Mouse (Mus musculus) kidney, postnatal 0 days (tissue): ENCODE results near the gene Gm17651. TPM values are rescaled to one million over a fixed set of nuclear protein-coding genes. Genes with fewer than 3 reads are reported as not detected.
A peak's percentile ranks its signal among the peaks of the same experiment; 100 is the strongest.

Source experiments
- ATAC-seq: fragments of 200-750 bp; cut with Nextera tagmentation; replicated peaks from 2 replicates; pipeline ENCODE4 v1.8.0; 2017; ENCODE audit warnings: low read depth, moderate number of reproducible peaks, moderate TSS enrichment, moderate library complexity; ENCODE audit not compliant: low FRiP score
- DNase-seq: peaks from one replicate; pipeline ENCODE4 v3.0.0-alpha.2; 2016; ENCODE audit warnings: low spot score
- H3K27ac ChIP-seq: fragments of 300-500 bp; sonication (generic); 2 replicates; pipeline ENCODE4 v1.5.1; 2014; ENCODE audit warnings: mild to moderate bottlenecking
- H3K27me3 ChIP-seq: fragments of 300-500 bp; sonication (generic); 2 replicates; pipeline ENCODE4 v1.6.1; 2014; ENCODE audit warnings: low read length, mixed read lengths; ENCODE audit not compliant: insufficient read depth
- H3K36me3 ChIP-seq: fragments of 300-500 bp; sonication (generic); 2 replicates; pipeline ENCODE4 v1.6.1; 2014; ENCODE audit warnings: low read length, mixed read lengths; ENCODE audit not compliant: insufficient read depth
- H3K4me1 ChIP-seq: fragments of 300-500 bp; sonication (generic); replicated peaks from 2 replicates; pipeline ENCODE4 v1.6.1; 2014; ENCODE audit warnings: antibody characterized with exemption, low read length, mixed read lengths; ENCODE audit not compliant: insufficient read depth
- H3K4me2 ChIP-seq: fragments of 300-500 bp; sonication (generic); 2 replicates; pipeline ENCODE4 v1.6.1; 2014; ENCODE audit warnings: mild to moderate bottlenecking, low read length, moderate library complexity, mixed read lengths
- H3K4me3 ChIP-seq: fragments of 300-500 bp; sonication (generic); replicated peaks from 2 replicates; pipeline ENCODE4 v1.5.1; 2014; ENCODE audit warnings: low read depth, low read length
- H3K9ac ChIP-seq: fragments of 300-500 bp; sonication (generic); 2 replicates; pipeline ENCODE4 v1.6.1; 2014; ENCODE audit warnings: low read depth, low read length
- H3K9me3 ChIP-seq: fragments of 300-500 bp; sonication (generic); replicated peaks from 2 replicates; pipeline ENCODE4 v1.6.1; 2016; ENCODE audit warnings: low read length, inconsistent platforms, mixed read lengths
- CTCF ChIP-seq: IDR thresholded peaks from 2 replicates; pipeline ENCODE4 v1.5.1; 2016; ENCODE audit warnings: antibody characterized with exemption, low read depth, mild to moderate bottlenecking, moderate library complexity
- WGBS: fragments of 180-500 bp; shearing (Covaris S2); extraction: QIAGEN DNeasy Blood & Tissue Kit; methylation state at CpG from one replicate; pipeline ENCODE4 v1.1.7; 2014; 5-methylcytosine and 5-hydroxymethylcytosine counted together
- microRNA-seq: library from miRNA; unstranded; fragments of <30 nt; microRNA quantifications from one replicate; pipeline ENCODE4, GENCODE M21; 2016
- polyA plus RNA-seq: library from polyadenylated mRNA; unstranded; fragments of >200 nt; fragmentation: Nextera tagmentation; extraction: Ambion mirVana; gene quantifications from 2 replicates; pipeline ENCODE4 v1.2.1, GENCODE M21; 2015

Gene Gm17651
- polyA plus RNA-seq, 1 experiment from 2014 or later = not detected

GRCm38 (mm10) chr3:97628391-97629001 is 46.0 kb downstream of the Gm17651 start, which contains the start of gene Fmo5:
Fmo5 (plus strand) TSS chr3:97628804.
- 2% methylated on average over 18 of the region's 18 CpGs for WGBS
- TF ChIP-seq CTCF = no peak
- ATAC-seq (peak; percentile 80; the same call in 1 of the 2 replicates), DNase-seq (peak; percentile 83)
- H3K27ac ChIP-seq = 0 out of 2 replicates have a peak within 1 kb of the TSS, but pooled peaks have one; percentile 5
- H3K9me3 ChIP-seq = no peaks in the 10 kb centered on the region
- H3K4me1 ChIP-seq = no peaks in the 10 kb centered on the region
- peak within 1 kb of the TSS; percentile 46 for H3K4me3 ChIP-seq
- no peaks in the 10 kb centered on the region for H3K36me3 ChIP-seq
- H3K9ac ChIP-seq = peak within 1 kb of the TSS; percentile 48
- peak within 1 kb of the TSS; percentile 66 for H3K4me2 ChIP-seq
- H3K27me3 ChIP-seq = no peaks in the 10 kb centered on the region

- no peak overlapping the region for H3K27ac ChIP-seq
- H3K4me2 ChIP-seq = peak overlapping the region; percentile 66
- no peaks in the 10 kb centered on the region for H3K27me3 ChIP-seq
- no peaks in the 10 kb centered on the region for H3K9me3 ChIP-seq
- 0 out of 2 replicates have a peak, but pooled peaks have one; percentile 10 for ATAC-seq
- WGBS = 74% methylated on average over 7 of the region's 7 CpGs
- TF ChIP-seq CTCF = no peak
- H3K36me3 ChIP-seq = no peaks in the 10 kb centered on the region
- H3K4me3 ChIP-seq = peak overlapping the region; percentile 46; the same call in 1 of the 2 replicates
- H3K4me1 ChIP-seq = no peaks in the 10 kb centered on the region
- no peak overlapping the region; the same call in 1 of the 2 replicates for H3K9ac ChIP-seq
- no peak for DNase-seq
Measured at GRCm38 (mm10) chr3:97627893-97628292, 46.6 kb downstream of the Gm17651 start.

GRCm38 (mm10) chr3:97624611-97625010 is 49.9 kb downstream of the Gm17651 start:
- ATAC-seq = no peak
- H3K27ac ChIP-seq = no peak overlapping the region
- no peaks in the 10 kb centered on the region for H3K27me3 ChIP-seq
- H3K9ac ChIP-seq = no peak overlapping the region
- H3K4me3 ChIP-seq = no peak overlapping the region
- no peaks in the 10 kb centered on the region for H3K9me3 ChIP-seq
- 42% methylated on average over 2 of the region's 2 CpGs for WGBS
- no peak for TF ChIP-seq CTCF
- no peak overlapping the region for H3K4me2 ChIP-seq
- no peaks in the 10 kb centered on the region for H3K36me3 ChIP-seq
- no peaks in the 10 kb centered on the region for H3K4me1 ChIP-seq
- DNase-seq = no peak

Small RNAs within 50 kb of the gene (microRNA-seq; reads per million reads assigned to microRNA genes)
- not detected for gene Mir7225

Other genes starting within 250 kb of the Gm17651 start
- gene Chd1l, start 64.5 kb downstream of the Gm17651 start, polyA plus RNA-seq = 15.1 and 16.4 TPM in 2 replicates
- gene Fmo5, start 45.9 kb downstream of the Gm17651 start, polyA plus RNA-seq = 9.1 and 12.6 TPM in 2 replicates
- gene Prkab2, start 16.5 kb downstream of the Gm17651 start, polyA plus RNA-seq = 4.1 and 4.7 TPM in 2 replicates
- 17.6 and 18.0 TPM in 2 replicates for gene Pde4dip, start 214.0 kb upstream of the Gm17651 start, polyA plus RNA-seq
- gene Sec22b, start 226.5 kb upstream of the Gm17651 start, polyA plus RNA-seq = 97.7 and 102 TPM in 2 replicates